Mouse (Mus musculus) embryo, embryonic 10.5 days (tissue): ENCODE results near the gene Prm1.

Experiments
- DNase-seq: peaks from one replicate; pipeline ENCODE4 v3.0.0-alpha.2; 2015; ENCODE audit warnings: low spot score

The Prm1 gene

GRCm38 (mm10) chr16:10782377-10783151 lies 23.1 kb downstream of the Prm1 start:
- DNase-seq, result no peak

- DNase-seq, result no peak
These were observed 23.7 kb downstream of the Prm1 start for GRCm38 (mm10) chr16:10781862-10782371.

GRCm38 (mm10) chr16:10780631-10781120 lies 25.0 kb downstream of the Prm1 start:
- no peak for DNase-seq

- no peak for DNase-seq
These were observed 28.0 kb downstream of the Prm1 start for GRCm38 (mm10) chr16:10777579-10778160.

- DNase-seq, result no peak
These were observed 29.3 kb downstream of the Prm1 start for GRCm38 (mm10) chr16:10776322-10776721.

GRCm38 (mm10) chr16:10774726-10775125 lies 30.9 kb downstream of the Prm1 start:
- no peak for DNase-seq

- DNase-seq, result no peak
These were observed 32.1 kb downstream of the Prm1 start for GRCm38 (mm10) chr16:10773543-10773942.

GRCm38 (mm10) chr16:10771769-10772510 lies 33.7 kb downstream of the Prm1 start:
- no peak for DNase-seq

GRCm38 (mm10) chr16:10770531-10771325 lies 34.9 kb downstream of the Prm1 start:
- DNase-seq, result peak; percentile 27

- DNase-seq, result no peak
These were observed 36.0 kb downstream of the Prm1 start for GRCm38 (mm10) chr16:10769661-10770060.

- DNase-seq, result no peak
These were observed 36.8 kb downstream of the Prm1 start for GRCm38 (mm10) chr16:10768821-10769220.

GRCm38 (mm10) chr16:10767158-10767557 lies 38.5 kb downstream of the Prm1 start:
- DNase-seq, result peak; percentile 83

- DNase-seq, result no peak
These were observed 41.3 kb downstream of the Prm1 start for GRCm38 (mm10) chr16:10764323-10764722.

- no peak for DNase-seq
These were observed 41.9 kb downstream of the Prm1 start for GRCm38 (mm10) chr16:10763540-10764264.

GRCm38 (mm10) chr16:10762569-10763180 lies 43.0 kb downstream of the Prm1 start:
- DNase-seq, result no peak

GRCm38 (mm10) chr16:10761182-10761581 lies 44.5 kb downstream of the Prm1 start:
- no peak for DNase-seq

GRCm38 (mm10) chr16:10756168-10756567 lies 49.5 kb downstream of the Prm1 start:
- no peak for DNase-seq

GRCm38 (mm10) chr16:10754521-10755296 lies 50.9 kb downstream of the Prm1 start:
- no peak for DNase-seq

- no peak for DNase-seq
These were observed 55.8 kb downstream of the Prm1 start for GRCm38 (mm10) chr16:10749824-10750223.

- DNase-seq, result no peak
These were observed 56.4 kb downstream of the Prm1 start for GRCm38 (mm10) chr16:10749226-10749625.
